In genomic region chr1:71837764-71838163, GRCm38 (mm10) we compare ENCODE assay signal across 9 mouse cellular contexts.
A peak's percentile ranks its signal among the peaks of the same experiment; 100 is the strongest.
DNase-seq lines count a peak whose midpoint lies in the region; ATAC-seq and TF ChIP-seq lines count a peak whose summit lies in the region.
"Had no signal": no experiment of that assay in that cellular context is flagged by ENCODE, and none has a peak within 500 bp of the region (broad histone marks: within the 10 kb centered on the region; RNA-seq: fewer than 3 reads in every experiment).

No protein-coding gene starts in this region.

- no peaks in the 10 kb centered on the region for H3K27me3 ChIP-seq in testis, adult 2 months (ENCODE audit: control insufficient read depth, insufficient read depth, low read length)
- no peaks in the 10 kb centered on the region for H3K27me3 ChIP-seq in hindbrain, embryonic 14.5 days (ENCODE audit: control insufficient read depth, insufficient read depth, low read length)
- H3K27me3 ChIP-seq in liver, embryonic 14.5 days (ENCODE audit: control insufficient read depth, insufficient read depth, low read length): no peaks in the 10 kb centered on the region
- H3K27me3 ChIP-seq in stomach, postnatal 0 days (ENCODE audit: control insufficient read depth, insufficient read depth, low read length): no peaks in the 10 kb centered on the region
- H3K27me3 ChIP-seq: embryonic facial prominence, embryonic 12.5 days had no signal

- H3K27ac ChIP-seq in testis, adult 2 months (ENCODE audit: control insufficient read depth, insufficient read depth, low read depth, low read length): peak overlapping the region; percentile 45; the same call in 1 of the 2 replicates
- no peak overlapping the region for H3K27ac ChIP-seq in hindbrain, embryonic 14.5 days
- H3K27ac ChIP-seq in liver, embryonic 14.5 days: no peak overlapping the region
- 0 out of 2 replicates have a peak overlapping the region, but pooled peaks have one; percentile 24 for H3K27ac ChIP-seq in stomach, postnatal 0 days (replicated peaks)

- peaks cover 8% of the 10 kb centered on the region for H3K4me1 ChIP-seq in testis, adult 2 months (ENCODE audit: control insufficient read depth, insufficient read depth, low read length)
- no peaks in the 10 kb centered on the region for H3K4me1 ChIP-seq in hindbrain, embryonic 14.5 days (replicated peaks; ENCODE audit: control insufficient read depth, insufficient read depth, low read length)
- peaks cover 0 to 2% of the 10 kb centered on the region in 2 experiments; a peak in 1 of 4 replicates for H3K4me1 ChIP-seq in liver, embryonic 14.5 days (replicated peaks; ENCODE audit: control insufficient read depth in 2 of 2, insufficient read depth in 2 of 2, low read length in 1 of 2)
- H3K4me1 ChIP-seq in stomach, postnatal 0 days (replicated peaks; ENCODE audit: control insufficient read depth, insufficient read depth): no peaks in the 10 kb centered on the region

- DNase-seq in testis, postnatal 14 days (ENCODE audit: low spot score): no peak
- DNase-seq in hindbrain, embryonic 14.5 days (ENCODE audit: low spot score): peak; percentile 40
- DNase-seq in liver, embryonic 14.5 days (ENCODE audit: low read depth in 3 of 3, low spot score in 3 of 3): no peak
- peak; percentile 28 for DNase-seq in stomach, postnatal 0 days (ENCODE audit: low spot score)
- no peak for DNase-seq in cerebellum, postnatal 14 days
- DNase-seq in spleen, adult 18-20 months: no peak
- no peak for DNase-seq in left cerebral cortex, adult 8-10 months (ENCODE audit: low spot score in 2 of 2)

- no peaks in the 10 kb centered on the region for H3K36me3 ChIP-seq in testis, adult 2 months (ENCODE audit: control insufficient read depth, insufficient read depth, low read length)
- H3K36me3 ChIP-seq in hindbrain, embryonic 14.5 days (replicated peaks; ENCODE audit: control insufficient read depth, insufficient read depth): no peaks in the 10 kb centered on the region
- no peaks in the 10 kb centered on the region for H3K36me3 ChIP-seq in liver, embryonic 14.5 days (replicated peaks; ENCODE audit: control insufficient read depth, insufficient read depth, low read depth)
- no peaks in the 10 kb centered on the region for H3K36me3 ChIP-seq in stomach, postnatal 0 days (ENCODE audit: control insufficient read depth, insufficient read depth, low read length)
- H3K36me3 ChIP-seq: embryonic facial prominence, embryonic 12.5 days had no signal

- H3K9me3 ChIP-seq in hindbrain, embryonic 14.5 days (ENCODE audit: control insufficient read depth, low read length): no peaks in the 10 kb centered on the region
- H3K9me3 ChIP-seq in liver, embryonic 14.5 days (ENCODE audit: control insufficient read depth, low read length): no peaks in the 10 kb centered on the region
- H3K9me3 ChIP-seq in stomach, postnatal 0 days (ENCODE audit: control insufficient read depth, low read length): no peaks in the 10 kb centered on the region
- H3K9me3 ChIP-seq: embryonic facial prominence, embryonic 12.5 days had no signal

- H3K4me3 ChIP-seq in testis, adult 2 months (ENCODE audit: control insufficient read depth, low read depth, low read length): peak overlapping the region; percentile 80
- no peak overlapping the region for H3K4me3 ChIP-seq in hindbrain, embryonic 14.5 days (replicated peaks; ENCODE audit: low read length)
- H3K4me3 ChIP-seq in liver, embryonic 14.5 days (ENCODE audit: insufficient read depth in 1 of 2, low read depth in 2 of 2, low read length in 2 of 2): no peak overlapping the region
- H3K4me3 ChIP-seq in stomach, postnatal 0 days (ENCODE audit: low read depth, low read length): peak overlapping the region; percentile 6; the same call in 1 of the 2 replicates
- H3K4me3 ChIP-seq: embryonic facial prominence, embryonic 12.5 days had no signal

- no peak for TF ChIP-seq EP300 in liver, embryonic 14.5 days (IDR thresholded peaks at IDR 0.05; ENCODE audit: low read depth)
- no peak for TF ChIP-seq EP300 in stomach, postnatal 0 days (optimal IDR thresholded peaks at IDR 0.05)

- 33% methylated on average over 12 of the region's 12 CpGs for WGBS in hindbrain, embryonic 14.5 days
- 76% methylated on average over 12 of the region's 12 CpGs for WGBS in liver, embryonic 14.5 days (ENCODE audit: insufficient replicate concordance)
- WGBS in stomach, postnatal 0 days: 33% methylated on average over 12 of the region's 12 CpGs

- peak; percentile 82 for TF ChIP-seq POLR2A in testis, adult 2 months (IDR thresholded peaks at IDR 0.05; ENCODE audit: control insufficient read depth, low read depth, low read length)

- H3K9ac ChIP-seq in hindbrain, embryonic 14.5 days: no peak overlapping the region
- no peak overlapping the region for H3K9ac ChIP-seq in liver, embryonic 14.5 days (replicated peaks)
- H3K9ac ChIP-seq in stomach, postnatal 0 days (ENCODE audit: low read length): no peak overlapping the region
- H3K9ac ChIP-seq: embryonic facial prominence, embryonic 12.5 days had no signal

- H3K4me2 ChIP-seq in hindbrain, embryonic 14.5 days (replicated peaks): peak overlapping the region; percentile 33
- H3K4me2 ChIP-seq in liver, embryonic 14.5 days (ENCODE audit: low read depth): peak overlapping the region; percentile 15; the same call in 1 of the 2 replicates
- H3K4me2 ChIP-seq in stomach, postnatal 0 days (replicated peaks; ENCODE audit: low read depth): peak overlapping the region; percentile 43
- H3K4me2 ChIP-seq: embryonic facial prominence, embryonic 12.5 days had no signal

- no peak for TF ChIP-seq CTCF in testis, adult 2 months (IDR thresholded peaks at IDR 0.05; ENCODE audit: control insufficient read depth, insufficient read depth, insufficient replicate concordance, low read depth, low read length)
- TF ChIP-seq CTCF in liver, embryonic 14.5 days (IDR thresholded peaks at IDR 0.05; ENCODE audit: low read depth): no peak
- no peak for TF ChIP-seq CTCF in stomach, postnatal 0 days (IDR thresholded peaks at IDR 0.05; ENCODE audit: low read depth)

- peak; percentile 46; the same call in 1 of the 2 replicates for ATAC-seq in hindbrain, embryonic 14.5 days (ENCODE audit: low FRiP score)
- no peak for ATAC-seq in liver, embryonic 14.5 days (ENCODE audit: insufficient read depth)
- ATAC-seq in stomach, postnatal 0 days (ENCODE audit: low FRiP score, low TSS enrichment): peak; percentile 55; the same call in 1 of the 2 replicates

Comparison
In these comparisons a context has a peak if more than half of its experiments do, and no peak if none do; other contexts are left out.
1. H3K27ac ChIP-seq: peak in testis, adult 2 months (single experiment) and stomach, postnatal 0 days (single experiment); none in hindbrain, embryonic 14.5 days (single experiment) and liver, embryonic 14.5 days (single experiment).
2. H3K4me3 ChIP-seq: peak in testis, adult 2 months (single experiment) and stomach, postnatal 0 days (single experiment); none in hindbrain, embryonic 14.5 days (single experiment) and liver, embryonic 14.5 days (0 of 2).
3. DNase-seq: peak in hindbrain, embryonic 14.5 days (single experiment) and stomach, postnatal 0 days (single experiment); none in testis, postnatal 14 days (single experiment), liver, embryonic 14.5 days (0 of 3), cerebellum, postnatal 14 days (0 of 2), spleen, adult 18-20 months (0 of 2) and left cerebral cortex, adult 8-10 months (0 of 2).
4. Peak in every context shown above with its lines, with median percentiles within 50 percentile points of each other: H3K4me2 ChIP-seq.